ENCODE assay signal across 9 mouse cellular contexts in genomic region chr4:151981363-151981762, GRCm38 (mm10). TPM values are rescaled to one million over a fixed set of nuclear protein-coding genes. Genes with fewer than 3 reads are reported as not detected.
DNase-seq lines count a peak whose midpoint lies in the region; ATAC-seq and TF ChIP-seq lines count a peak whose summit lies in the region.
"Had no signal": no experiment of that assay in that cellular context is flagged by ENCODE, and none has a peak within 500 bp of the region (broad histone marks: within the 10 kb centered on the region; RNA-seq: fewer than 3 reads in every experiment).

No protein-coding gene starts in this region.

- no peaks in the 10 kb centered on the region for H3K27me3 ChIP-seq in forebrain, embryonic 10.5 days (ENCODE audit: poor library complexity, severe bottlenecking)
- no peaks in the 10 kb centered on the region for H3K27me3 ChIP-seq in heart, embryonic 14.5 days (ENCODE audit: control insufficient read depth, insufficient read depth, low read length)
- no peaks in the 10 kb centered on the region for H3K27me3 ChIP-seq in liver, embryonic 14.5 days (ENCODE audit: control insufficient read depth, insufficient read depth, low read length)
- H3K27me3 ChIP-seq in neural tube, embryonic 11.5 days (ENCODE audit: control insufficient read depth, insufficient read depth, low read length) = no peaks in the 10 kb centered on the region
- H3K27me3 ChIP-seq in stomach, embryonic 16.5 days (ENCODE audit: control insufficient read depth, insufficient read depth, low read length) = no peaks in the 10 kb centered on the region

- TF ChIP-seq EP300 in liver, embryonic 14.5 days (IDR thresholded peaks at IDR 0.05; ENCODE audit: low read depth) = no peak

- H3K4me1 ChIP-seq in forebrain, embryonic 10.5 days = peaks cover 24% of the 10 kb centered on the region
- peaks cover 5 to 6% of the 10 kb centered on the region in 2 experiments; a peak in 1 of 4 replicates for H3K4me1 ChIP-seq in heart, embryonic 14.5 days (ENCODE audit: control insufficient read depth in 2 of 2, insufficient read depth in 2 of 2, low read length in 2 of 2)
- H3K4me1 ChIP-seq in liver, embryonic 14.5 days (replicated peaks; ENCODE audit: control insufficient read depth in 2 of 2, insufficient read depth in 2 of 2, low read length in 1 of 2) = no peaks in the 10 kb centered on the region
- H3K4me1 ChIP-seq in neural tube, embryonic 11.5 days (ENCODE audit: control insufficient read depth, insufficient read depth, low read length) = no peaks in the 10 kb centered on the region; the same call in 1 of the 2 replicates
- 0 out of 2 replicates have a peak, but pooled peaks cover 3% of the 10 kb centered on the region for H3K4me1 ChIP-seq in stomach, embryonic 16.5 days (ENCODE audit: control insufficient read depth, insufficient read depth, low read length)

- no peak overlapping the region for H3K4me2 ChIP-seq in heart, embryonic 14.5 days (ENCODE audit: low read length)
- H3K4me2 ChIP-seq in liver, embryonic 14.5 days (ENCODE audit: low read depth) = no peak overlapping the region
- H3K4me2 ChIP-seq in neural tube, embryonic 11.5 days (ENCODE audit: low read depth) = no peak overlapping the region
- H3K4me2 ChIP-seq in stomach, embryonic 16.5 days (ENCODE audit: low read depth, low read length) = no peak overlapping the region

- TF ChIP-seq CTCF in liver, embryonic 14.5 days (IDR thresholded peaks at IDR 0.05; ENCODE audit: low read depth) = peak; percentile 100

- 16% methylated on average over 5 of the region's 5 CpGs for WGBS in forebrain, embryonic 10.5 days
- WGBS in heart, embryonic 14.5 days = 7% methylated on average over 5 of the region's 5 CpGs
- WGBS in liver, embryonic 14.5 days (ENCODE audit: insufficient replicate concordance) = 13% methylated on average over 5 of the region's 5 CpGs
- WGBS in neural tube, embryonic 11.5 days = 19% methylated on average over 5 of the region's 5 CpGs
- WGBS in stomach, embryonic 16.5 days = 7% methylated on average over 5 of the region's 5 CpGs

- peak; percentile 69 for DNase-seq in c-Kit-negative CD71-positive TER-119-positive erythroid progenitor cells, embryonic 14.5 days (ENCODE audit: low read depth, low spot score)
- peak; percentile 78 for DNase-seq in forebrain, embryonic 10.5 days (ENCODE audit: extremely low spot score, low spot score)
- peak; percentile 87 for DNase-seq in kidney, postnatal 10 days
- DNase-seq in liver, embryonic 14.5 days (ENCODE audit: low read depth in 3 of 3, low spot score in 3 of 3) = no peak
- DNase-seq in neural tube, embryonic 11.5 days (ENCODE audit: low spot score) = peak; percentile 83

- peak; percentile 61 for ATAC-seq in CD4-positive, CD25-positive, alpha-beta regulatory T cell, adult 4 months
- peak; percentile 37; the same call in 1 of the 2 replicates for ATAC-seq in heart, embryonic 14.5 days (ENCODE audit: insufficient number of reproducible peaks, insufficient read depth, low FRiP score, low read depth)
- peak; percentile 59; the same call in 1 of the 2 replicates for ATAC-seq in liver, embryonic 14.5 days (ENCODE audit: insufficient read depth)
- ATAC-seq in neural tube, embryonic 11.5 days (ENCODE audit: insufficient read depth, low FRiP score, low TSS enrichment) = peak; percentile 64
- peak; percentile 76; the same call in 1 of the 2 replicates for ATAC-seq in stomach, embryonic 16.5 days (ENCODE audit: insufficient read depth, low FRiP score)

- H3K27ac ChIP-seq in forebrain, embryonic 10.5 days = no peak overlapping the region
- no peak overlapping the region for H3K27ac ChIP-seq in heart, embryonic 14.5 days (replicated peaks in 1 of 2; ENCODE audit: control insufficient read depth in 1 of 2, insufficient read depth in 1 of 2, low read depth in 2 of 2, low read length in 2 of 2)
- no peak overlapping the region for H3K27ac ChIP-seq in liver, embryonic 14.5 days
- no peak overlapping the region for H3K27ac ChIP-seq in neural tube, embryonic 11.5 days (ENCODE audit: low read depth, low read length)
- no peak overlapping the region for H3K27ac ChIP-seq in stomach, embryonic 16.5 days (ENCODE audit: low read length)

- no peaks in the 10 kb centered on the region for H3K9me3 ChIP-seq in forebrain, embryonic 10.5 days
- no peaks in the 10 kb centered on the region for H3K9me3 ChIP-seq in heart, embryonic 14.5 days (ENCODE audit: control insufficient read depth, low read length)
- no peaks in the 10 kb centered on the region for H3K9me3 ChIP-seq in liver, embryonic 14.5 days (ENCODE audit: control insufficient read depth, low read length)
- no peaks in the 10 kb centered on the region for H3K9me3 ChIP-seq in neural tube, embryonic 11.5 days (ENCODE audit: control insufficient read depth, low read length)
- no peaks in the 10 kb centered on the region for H3K9me3 ChIP-seq in stomach, embryonic 16.5 days (replicated peaks; ENCODE audit: control insufficient read depth, low read length)

- no peak overlapping the region for H3K9ac ChIP-seq in heart, embryonic 14.5 days (ENCODE audit: low read length)
- no peak overlapping the region for H3K9ac ChIP-seq in liver, embryonic 14.5 days (replicated peaks)
- no peak overlapping the region for H3K9ac ChIP-seq in neural tube, embryonic 11.5 days (ENCODE audit: low read length)
- H3K9ac ChIP-seq in stomach, embryonic 16.5 days (ENCODE audit: low read length) = no peak overlapping the region

- H3K36me3 ChIP-seq in forebrain, embryonic 10.5 days (replicated peaks) = peaks cover 95% of the 10 kb centered on the region
- peaks cover 67% of the 10 kb centered on the region for H3K36me3 ChIP-seq in heart, embryonic 14.5 days (ENCODE audit: control insufficient read depth, insufficient read depth, low read length)
- peaks cover 35% of the 10 kb centered on the region for H3K36me3 ChIP-seq in liver, embryonic 14.5 days (replicated peaks; ENCODE audit: control insufficient read depth, insufficient read depth, low read depth)
- H3K36me3 ChIP-seq in neural tube, embryonic 11.5 days (ENCODE audit: control insufficient read depth, insufficient read depth, low read length) = peaks cover 4% of the 10 kb centered on the region
- H3K36me3 ChIP-seq in stomach, embryonic 16.5 days (ENCODE audit: control insufficient read depth, insufficient read depth, low read length) = peaks cover 8% of the 10 kb centered on the region; the same call in 1 of the 2 replicates

- no peak overlapping the region for H3K4me3 ChIP-seq in forebrain, embryonic 10.5 days
- no peak overlapping the region for H3K4me3 ChIP-seq in heart, embryonic 14.5 days (ENCODE audit: control insufficient read depth in 1 of 2, insufficient read depth in 1 of 2, low read depth in 1 of 2, low read length in 2 of 2)
- no peak overlapping the region for H3K4me3 ChIP-seq in liver, embryonic 14.5 days (ENCODE audit: insufficient read depth in 1 of 2, low read depth in 2 of 2, low read length in 2 of 2)
- no peak overlapping the region for H3K4me3 ChIP-seq in neural tube, embryonic 11.5 days (ENCODE audit: low read depth, low read length)
- H3K4me3 ChIP-seq in stomach, embryonic 16.5 days (replicated peaks; ENCODE audit: low read length) = no peak overlapping the region
- H3K4me3 ChIP-seq: erythroblast, embryonic 14.5 days had no signal

RNA-seq across cellular contexts. Expression of gene Thap3, which starts 7.4 kb away (rescaled TPM):
- polyA plus RNA-seq in CD4-positive, CD25-positive, alpha-beta regulatory T cell, adult 4 months (2017; shearing (Covaris generic)) = 100 to 1,000 TPM; 126 to 167 TPM
- polyA plus RNA-seq in forebrain, embryonic 10.5 days (2016; fragmentation: Nextera tagmentation; extraction: Ambion mirVana) = 34.9 and 35.7 TPM in 2 replicates
- polyA plus RNA-seq in heart, embryonic 14.5 days (2014; fragmentation: Nextera tagmentation; extraction: Ambion mirVana) = 24.0 and 26.5 TPM in 2 replicates
- 4.8 and 5.0 TPM in 2 replicates for polyA plus RNA-seq in liver, embryonic 14.5 days (2012; rRNA removed)
- 4.5 and 5.2 TPM in 2 replicates for polyA plus RNA-seq in liver, embryonic 14.5 days (2014; fragmentation: Nextera tagmentation; extraction: Ambion mirVana)
- polyA plus RNA-seq in neural tube, embryonic 11.5 days (2014; fragmentation: Nextera tagmentation; extraction: Ambion mirVana) = 17.4 and 20.3 TPM in 2 replicates
- polyA plus RNA-seq in stomach, embryonic 16.5 days (2015; fragmentation: Nextera tagmentation; extraction: Ambion mirVana) = 31.8 and 35.7 TPM in 2 replicates

RNA-seq across cellular contexts. Expression of gene Phf13, which starts 14.7 kb away (rescaled TPM):
- polyA plus RNA-seq in CD4-positive, CD25-positive, alpha-beta regulatory T cell, adult 4 months (2017; shearing (Covaris generic)) = 1 to 10 TPM; 1.8 to 5.0 TPM
- polyA plus RNA-seq in forebrain, embryonic 10.5 days (2016; fragmentation: Nextera tagmentation; extraction: Ambion mirVana) = 24.1 and 26.1 TPM in 2 replicates
- polyA plus RNA-seq in heart, embryonic 14.5 days (2014; fragmentation: Nextera tagmentation; extraction: Ambion mirVana) = 14.6 and 14.8 TPM in 2 replicates
- 2.8 and 2.9 TPM in 2 replicates for polyA plus RNA-seq in liver, embryonic 14.5 days (2012; rRNA removed)
- 3.7 and 5.2 TPM in 2 replicates for polyA plus RNA-seq in liver, embryonic 14.5 days (2014; fragmentation: Nextera tagmentation; extraction: Ambion mirVana)
- 27.6 and 28.8 TPM in 2 replicates for polyA plus RNA-seq in neural tube, embryonic 11.5 days (2014; fragmentation: Nextera tagmentation; extraction: Ambion mirVana)
- 18.3 and 21.0 TPM in 2 replicates for polyA plus RNA-seq in stomach, embryonic 16.5 days (2015; fragmentation: Nextera tagmentation; extraction: Ambion mirVana)

RNA-seq across cellular contexts. Expression of gene Klhl21, which starts 27.2 kb away (rescaled TPM):
- polyA plus RNA-seq in CD4-positive, CD25-positive, alpha-beta regulatory T cell, adult 4 months (2017; shearing (Covaris generic)) = 1 to 10 TPM; 4.0 to 4.4 TPM
- polyA plus RNA-seq in forebrain, embryonic 10.5 days (2016; fragmentation: Nextera tagmentation; extraction: Ambion mirVana) = 8.1 and 8.3 TPM in 2 replicates
- polyA plus RNA-seq in heart, embryonic 14.5 days (2014; fragmentation: Nextera tagmentation; extraction: Ambion mirVana) = 17.8 and 19.3 TPM in 2 replicates
- 4.4 and 5.3 TPM in 2 replicates for polyA plus RNA-seq in liver, embryonic 14.5 days (2012; rRNA removed)
- polyA plus RNA-seq in liver, embryonic 14.5 days (2014; fragmentation: Nextera tagmentation; extraction: Ambion mirVana) = 2.3 and 2.8 TPM in 2 replicates
- polyA plus RNA-seq in neural tube, embryonic 11.5 days (2014; fragmentation: Nextera tagmentation; extraction: Ambion mirVana) = 4.0 and 4.6 TPM in 2 replicates
- 8.2 and 9.9 TPM in 2 replicates for polyA plus RNA-seq in stomach, embryonic 16.5 days (2015; fragmentation: Nextera tagmentation; extraction: Ambion mirVana)

RNA-seq across cellular contexts. Expression of gene Zbtb48, which starts 46.1 kb away (rescaled TPM):
- polyA plus RNA-seq in CD4-positive, CD25-positive, alpha-beta regulatory T cell, adult 4 months (2017; shearing (Covaris generic)) = 10 to 100 TPM; 19.9 to 26.7 TPM
- polyA plus RNA-seq in forebrain, embryonic 10.5 days (2016; fragmentation: Nextera tagmentation; extraction: Ambion mirVana) = 24.1 and 24.4 TPM in 2 replicates
- 11.5 and 15.8 TPM in 2 replicates for polyA plus RNA-seq in heart, embryonic 14.5 days (2014; fragmentation: Nextera tagmentation; extraction: Ambion mirVana)
- polyA plus RNA-seq in liver, embryonic 14.5 days (2012; rRNA removed) = 8.2 and 10.7 TPM in 2 replicates
- polyA plus RNA-seq in liver, embryonic 14.5 days (2014; fragmentation: Nextera tagmentation; extraction: Ambion mirVana) = 6.4 and 8.8 TPM in 2 replicates
- polyA plus RNA-seq in neural tube, embryonic 11.5 days (2014; fragmentation: Nextera tagmentation; extraction: Ambion mirVana) = 17.4 and 23.8 TPM in 2 replicates
- 17.0 and 18.0 TPM in 2 replicates for polyA plus RNA-seq in stomach, embryonic 16.5 days (2015; fragmentation: Nextera tagmentation; extraction: Ambion mirVana)

RNA-seq across cellular contexts. Expression of gene Dnajc11, which starts 47.9 kb away (rescaled TPM):
- polyA plus RNA-seq in CD4-positive, CD25-positive, alpha-beta regulatory T cell, adult 4 months (2017; shearing (Covaris generic)) = 10 to 100 TPM; 25.8 to 42.0 TPM
- polyA plus RNA-seq in forebrain, embryonic 10.5 days (2016; fragmentation: Nextera tagmentation; extraction: Ambion mirVana) = 113 and 114 TPM in 2 replicates
- 51.8 and 54.6 TPM in 2 replicates for polyA plus RNA-seq in heart, embryonic 14.5 days (2014; fragmentation: Nextera tagmentation; extraction: Ambion mirVana)
- 32.9 and 34.4 TPM in 2 replicates for polyA plus RNA-seq in liver, embryonic 14.5 days (2012; rRNA removed)
- 32.9 and 42.2 TPM in 2 replicates for polyA plus RNA-seq in liver, embryonic 14.5 days (2014; fragmentation: Nextera tagmentation; extraction: Ambion mirVana)
- polyA plus RNA-seq in neural tube, embryonic 11.5 days (2014; fragmentation: Nextera tagmentation; extraction: Ambion mirVana) = 80.6 and 91.3 TPM in 2 replicates
- polyA plus RNA-seq in stomach, embryonic 16.5 days (2015; fragmentation: Nextera tagmentation; extraction: Ambion mirVana) = 62.4 and 62.7 TPM in 2 replicates

Comparison
In these comparisons a context has a peak if more than half of its experiments do, and no peak if none do; other contexts are left out.
1. DNase-seq: peak in c-Kit-negative CD71-positive TER-119-positive erythroid progenitor cells, embryonic 14.5 days (single experiment), forebrain, embryonic 10.5 days (single experiment), kidney, postnatal 10 days (single experiment) and neural tube, embryonic 11.5 days (single experiment); none in liver, embryonic 14.5 days (0 of 3).
2. Peak in every context shown above with its lines, with median percentiles within 50 percentile points of each other: ATAC-seq.